Mouse (Mus musculus): ENCODE measurements around the gene Msrb1. TPM values are rescaled to one million over a fixed set of nuclear protein-coding genes. Genes with fewer than 3 reads are reported as not detected.
A peak's percentile ranks its signal among the peaks of the same experiment; 100 is the strongest.

Gene Msrb1
- total RNA-seq (2021), result 100 to 1,000 TPM; 192 to 205 TPM
- long read RNA-seq, experiment 1, transcript Msrb1-202 (5 exons, 886 nt), result major isoform, 83 of 112 reads
- long read RNA-seq, experiment 1, partial matches to known transcripts, result 2 of 112 reads
- long read RNA-seq, experiment 1, other reads (novel, unspliced or antisense), result 23 of 112 reads
- long read RNA-seq, experiment 2, transcript Msrb1-202 (5 exons, 886 nt), result major isoform, 87 of 118 reads
- long read RNA-seq, experiment 2, partial matches to known transcripts, result 0 of 118 reads
- long read RNA-seq, experiment 2, other reads (novel, unspliced or antisense), result 27 of 118 reads

DNA sequence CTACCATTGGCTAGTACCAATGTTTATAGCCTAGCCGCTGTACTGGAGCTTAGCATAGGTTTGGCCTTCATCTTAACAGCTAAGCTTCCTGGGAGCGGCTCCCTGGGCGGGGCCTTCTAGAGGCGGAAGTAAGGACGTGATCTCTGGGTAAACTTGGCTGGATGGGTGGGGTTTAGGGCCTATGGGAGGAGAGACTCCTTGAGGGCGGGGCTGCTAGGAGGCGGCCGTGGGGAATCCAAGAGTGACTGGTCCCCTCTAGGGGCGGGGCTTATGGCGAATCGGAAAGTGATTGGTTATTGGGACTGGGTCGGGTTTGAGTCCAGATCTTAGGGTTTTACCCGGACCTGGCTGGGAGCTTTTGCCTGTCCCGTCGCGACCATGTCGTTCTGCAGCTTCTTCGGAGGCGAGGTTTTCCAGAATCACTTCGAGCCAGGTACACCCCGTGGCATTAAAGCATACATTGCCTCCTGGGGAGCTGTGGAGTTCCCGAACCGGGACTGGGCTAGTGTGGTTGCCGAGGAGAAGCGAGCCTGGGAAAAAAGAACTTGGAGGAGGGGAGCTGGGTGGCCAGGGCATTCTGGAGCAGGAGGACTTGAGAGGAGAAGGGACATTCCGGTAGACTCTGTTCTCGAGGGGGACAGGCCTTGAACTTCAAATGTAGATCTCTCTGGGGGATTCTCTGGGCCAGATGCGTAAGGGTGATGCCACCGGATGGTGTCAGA lies at the start of gene Msrb1:
Gene Msrb1, plus strand, starts transcription at position 313 of the 722 bp plus-strand sequence.
- peak; percentile 89 to 97 for DNase-seq
- intact Hi-C loops (cut with DNase I), result no loop called here

- intact Hi-C loops (cut with DNase I), result no loop called here
- DNase-seq, result peak in 1 of 2 experiments; percentile 39
These were observed 49.3 kb upstream of the Msrb1 start for GRCm38 (mm10) chr17:24687146-24687595.

DNA sequence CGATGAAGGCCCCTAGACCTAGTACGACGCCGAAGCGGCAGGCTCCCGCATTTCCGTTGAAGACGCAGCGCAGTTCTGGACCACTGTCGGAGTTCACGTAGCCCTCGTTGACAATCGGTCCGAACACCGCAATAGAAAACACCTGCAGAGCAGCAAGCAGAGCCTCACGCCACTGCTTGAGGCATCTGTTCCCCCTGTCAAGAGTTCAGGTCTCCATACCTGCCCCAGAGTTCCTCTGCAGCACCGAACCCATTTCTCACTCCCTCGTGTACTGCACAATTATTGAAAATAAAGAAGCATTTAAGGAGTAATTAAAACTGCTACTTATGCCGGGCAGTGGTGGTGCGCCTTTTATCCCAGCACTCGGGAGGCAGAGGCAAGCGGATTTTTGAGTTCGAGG lies 48.8 kb upstream of the Msrb1 start:
- intact Hi-C loops (cut with DNase I), result no loop called here
- no peak for DNase-seq

DNA sequence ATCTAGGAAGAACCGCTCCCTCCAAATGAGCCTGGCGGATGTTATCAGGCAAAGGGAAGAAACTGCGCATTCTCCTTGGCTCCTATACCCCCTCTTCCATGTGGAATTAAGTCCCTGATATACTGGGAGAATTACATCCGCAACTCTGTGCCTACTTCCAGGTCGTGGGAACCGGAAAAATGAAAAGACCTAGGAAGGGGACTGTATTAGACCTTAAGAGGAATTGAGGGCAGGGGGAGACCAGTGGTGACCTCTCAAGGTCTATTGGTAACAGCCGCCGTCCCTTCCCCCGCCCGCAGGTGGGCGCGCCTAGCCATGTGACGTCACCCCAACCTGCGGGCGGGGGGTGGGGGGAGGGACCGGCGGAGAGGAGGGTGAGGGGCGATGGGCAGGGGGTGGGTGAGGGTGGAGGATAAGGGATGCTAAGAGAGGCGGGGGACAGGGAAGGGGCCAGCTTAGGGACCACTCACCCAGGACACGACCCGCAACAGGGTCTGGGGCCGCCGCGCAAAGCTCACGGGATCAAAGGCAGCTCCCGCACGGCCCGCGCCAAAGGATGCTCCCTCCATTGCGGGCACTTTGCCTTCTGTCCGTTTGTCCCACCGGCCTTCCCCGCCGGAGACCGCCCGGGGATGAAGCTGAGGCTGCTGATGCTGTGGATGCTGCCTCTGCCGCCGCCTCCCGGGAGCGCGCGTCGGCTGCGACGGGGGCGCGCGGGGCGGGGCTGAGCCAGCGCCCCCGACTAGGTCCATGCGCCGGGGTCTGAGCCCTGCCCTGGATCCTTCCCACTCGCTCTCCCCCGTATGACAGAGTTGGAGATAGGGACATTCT lies 47.0 kb upstream of the Msrb1 start, which contains the start of gene Syngr3:
Gene Syngr3, minus strand, starts transcription at position 705 of the 831 bp plus-strand sequence.
- intact Hi-C loops (cut with DNase I), result no loop called here
- DNase-seq, result no peak

DNA sequence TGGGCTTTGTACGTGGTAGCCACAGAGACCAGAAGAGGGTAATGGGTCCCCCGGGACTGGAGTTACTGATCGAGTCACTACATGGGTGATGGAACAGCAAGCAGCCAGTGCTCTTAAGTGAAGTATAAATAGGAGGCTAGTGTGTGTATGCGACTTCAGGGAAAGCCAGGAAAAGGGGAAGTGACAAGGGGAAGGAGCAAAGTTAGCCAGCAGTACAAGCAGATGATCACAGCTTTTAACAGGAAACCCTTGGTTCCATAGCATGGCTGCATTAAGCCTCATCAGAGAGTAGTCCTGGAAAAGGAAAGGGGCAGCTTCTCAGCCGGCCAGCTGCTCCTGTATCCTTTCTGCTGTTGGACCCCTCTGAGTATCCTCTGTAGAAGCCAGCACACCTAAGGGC lies 44.1 kb upstream of the Msrb1 start:
- no peak for DNase-seq
- intact Hi-C loops (cut with DNase I), result no loop called here

GRCm38 (mm10) chr17:24695326-24696010 lies 41.0 kb upstream of the Msrb1 start:
- DNase-seq, result no peak
- intact Hi-C loops (cut with DNase I), result no loop called here

- peak; percentile 75 to 86 for DNase-seq
- intact Hi-C loops (cut with DNase I), result no loop called here
These were observed 40.3 kb upstream of the Msrb1 start, which contains the start of the genes Gfer and Noxo1 for GRCm38 (mm10) chr17:24696011-24696697. Gene Gfer, minus strand, starts transcription at chr17:24696156. Gene Noxo1, plus strand, starts transcription at chr17:24696234.

DNA sequence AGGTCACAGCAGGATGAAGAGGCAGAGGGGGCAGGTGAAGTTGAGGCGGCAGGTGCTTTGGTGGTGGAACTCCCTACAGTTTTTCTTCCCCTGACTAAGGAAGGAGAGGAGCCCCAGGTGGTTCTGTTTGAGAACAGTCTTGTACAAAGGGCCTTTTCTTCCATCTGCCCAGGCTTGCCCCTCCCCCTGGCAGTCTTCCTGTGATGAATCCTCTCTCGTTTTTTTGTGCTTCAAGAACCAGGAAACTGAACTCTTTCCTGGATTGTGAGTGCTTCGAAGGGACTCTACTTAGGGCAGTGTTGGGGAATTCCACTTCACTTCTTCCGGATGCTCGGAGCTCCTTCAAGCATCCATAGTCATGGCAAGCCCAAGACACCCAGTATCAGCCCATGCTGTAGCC lies 38.5 kb upstream of the Msrb1 start:
- no peak for DNase-seq
- intact Hi-C loops (cut with DNase I), result no loop called here

- intact Hi-C loops (cut with DNase I), result no loop called here
- no peak for DNase-seq
These were observed 37.7 kb upstream of the Msrb1 start for GRCm38 (mm10) chr17:24698715-24699114.

DNA sequence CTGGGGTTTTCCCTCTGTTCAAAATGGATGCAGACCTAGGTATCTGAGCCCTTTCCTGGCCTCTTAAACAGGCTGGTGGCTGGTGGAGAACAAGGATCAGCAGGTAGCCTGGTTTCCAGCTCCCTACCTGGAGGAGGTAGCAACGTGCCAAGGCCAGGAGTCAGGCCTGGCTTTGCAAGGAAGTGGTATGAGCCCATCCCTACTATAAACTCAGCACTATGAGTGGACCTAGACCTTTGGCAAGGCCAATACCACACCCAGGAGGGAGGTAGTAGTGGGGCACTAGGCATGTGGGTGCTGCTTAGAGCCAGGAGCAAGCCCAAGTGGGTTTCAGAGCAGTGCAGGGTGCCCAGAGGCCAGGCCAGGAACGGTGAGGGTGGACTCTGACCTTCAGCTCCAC lies 37.0 kb upstream of the Msrb1 start:
- intact Hi-C loops (cut with DNase I), result no loop called here

GRCm38 (mm10) chr17:24701251-24701650 lies 35.2 kb upstream of the Msrb1 start:
- no peak for DNase-seq
- intact Hi-C loops (cut with DNase I), result no loop called here

More for the DNA sequence above, 37.0 kb upstream of the Msrb1 start:
- no peak for DNase-seq

GRCm38 (mm10) chr17:24705821-24706220 lies 30.6 kb upstream of the Msrb1 start:
- intact Hi-C loops (cut with DNase I), result no loop called here
- DNase-seq, result no peak

DNA sequence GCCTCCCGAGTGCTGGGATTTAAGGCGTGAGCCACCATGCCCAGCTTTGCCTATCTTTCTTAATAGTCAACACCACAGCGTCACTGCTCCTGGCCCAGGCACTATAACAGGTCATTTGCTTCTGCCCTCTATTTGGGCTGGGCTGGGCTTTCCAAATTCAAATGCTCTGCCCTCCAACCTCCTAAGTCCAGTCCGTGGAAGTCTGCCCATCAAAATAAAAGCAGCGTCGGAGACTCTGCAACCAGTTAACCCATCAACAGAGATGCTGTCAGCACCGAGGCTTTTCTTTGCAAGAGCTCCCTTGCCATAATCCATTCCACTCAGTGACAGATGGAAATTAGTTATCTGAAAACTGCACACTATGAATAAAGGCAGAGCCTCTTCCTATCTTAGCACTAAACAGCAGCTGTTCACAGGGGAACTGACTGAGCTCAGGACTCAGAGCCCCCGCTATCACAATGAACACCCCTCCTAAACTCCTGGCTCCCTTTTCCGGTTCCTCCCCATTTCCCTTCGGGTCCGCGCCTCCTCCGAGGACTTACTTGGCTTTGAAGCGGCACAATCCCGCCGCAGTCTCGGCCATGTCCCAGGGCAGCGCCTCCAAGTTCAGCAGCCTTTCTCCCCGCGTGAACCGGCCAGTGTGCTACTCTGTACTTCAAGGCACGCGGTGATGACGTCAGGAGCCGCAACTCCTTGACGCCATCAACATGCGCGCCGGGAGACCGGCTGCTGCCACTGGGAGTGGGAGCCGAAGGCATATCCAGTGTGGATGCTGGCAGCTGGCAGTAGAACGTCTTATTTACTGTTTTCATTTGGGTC lies 29.3 kb upstream of the Msrb1 start, which contains the start of gene Tbl3:
Gene Tbl3, minus strand, starts transcription at position 679 of the 819 bp plus-strand sequence.
- peak; percentile 85 to 90 for DNase-seq
- intact Hi-C loops (cut with DNase I), result no loop called here

- intact Hi-C loops (cut with DNase I), result no loop called here
These were observed 28.5 kb upstream of the Msrb1 start for GRCm38 (mm10) chr17:24707801-24708425.

GRCm38 (mm10) chr17:24708646-24709045 lies 27.8 kb upstream of the Msrb1 start:
- intact Hi-C loops (cut with DNase I), result no loop called here
- DNase-seq, result no peak

More at GRCm38 (mm10) chr17:24707801-24708425, 28.5 kb upstream of the Msrb1 start:
- DNase-seq, result no peak

DNA sequence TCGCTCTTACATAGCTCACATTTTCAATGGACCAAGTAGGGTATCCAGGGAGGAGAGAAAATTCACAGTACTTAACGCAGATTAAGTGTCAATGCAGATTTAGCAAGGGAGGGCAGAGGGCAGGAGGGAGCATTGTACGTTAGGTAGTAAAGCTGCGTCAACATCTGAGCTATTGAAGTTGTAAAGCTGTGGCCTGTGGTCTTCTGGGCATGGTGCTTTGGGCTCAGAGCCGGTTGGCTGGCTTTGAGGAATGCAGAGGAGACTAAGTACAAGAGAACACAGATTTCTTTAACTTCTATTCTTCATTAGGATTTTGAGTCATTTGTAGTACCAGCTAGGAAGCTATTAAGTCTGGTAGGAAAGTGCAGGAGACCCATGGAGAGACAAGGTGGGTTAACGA lies 20.9 kb upstream of the Msrb1 start:
- intact Hi-C loops (cut with DNase I), result no loop called here
- no peak for DNase-seq

- intact Hi-C loops (cut with DNase I), result no loop called here
- DNase-seq, result no peak
These were observed 20.2 kb upstream of the Msrb1 start for GRCm38 (mm10) chr17:24716166-24716682.

DNA sequence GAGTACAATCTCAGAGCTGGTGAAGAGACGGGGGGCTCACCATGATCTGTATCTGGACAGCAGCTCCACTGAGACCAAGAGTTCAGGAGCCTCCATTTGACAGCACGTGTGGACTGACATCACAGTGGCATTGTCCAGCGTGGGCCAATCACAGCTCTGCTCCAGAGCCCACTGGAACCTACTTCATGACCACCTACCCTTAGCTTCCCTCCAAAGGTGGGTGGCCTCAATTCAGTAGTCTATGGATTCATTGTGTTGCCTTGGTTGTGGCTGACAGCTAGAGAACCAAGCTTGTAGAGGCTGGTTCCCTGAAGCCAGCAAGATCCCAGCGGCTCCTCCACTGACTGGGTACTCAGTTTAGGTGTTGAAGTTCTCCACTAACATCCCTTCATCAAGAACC lies 18.5 kb upstream of the Msrb1 start, which contains the start of the genes Rnf151 and Rps2:
Gene Rnf151, minus strand, starts transcription at position 121 of the 400 bp plus-strand sequence.
Gene Rps2, plus strand, starts transcription at position 174 of the 400 bp plus-strand sequence.
- intact Hi-C loops (cut with DNase I), result no loop called here
- DNase-seq, result no peak

All from gastrocnemius, postnatal 36 days (tissue).